Mouse (Mus musculus): ENCODE measurements around the gene Ddc.

The Ddc gene

DNA sequence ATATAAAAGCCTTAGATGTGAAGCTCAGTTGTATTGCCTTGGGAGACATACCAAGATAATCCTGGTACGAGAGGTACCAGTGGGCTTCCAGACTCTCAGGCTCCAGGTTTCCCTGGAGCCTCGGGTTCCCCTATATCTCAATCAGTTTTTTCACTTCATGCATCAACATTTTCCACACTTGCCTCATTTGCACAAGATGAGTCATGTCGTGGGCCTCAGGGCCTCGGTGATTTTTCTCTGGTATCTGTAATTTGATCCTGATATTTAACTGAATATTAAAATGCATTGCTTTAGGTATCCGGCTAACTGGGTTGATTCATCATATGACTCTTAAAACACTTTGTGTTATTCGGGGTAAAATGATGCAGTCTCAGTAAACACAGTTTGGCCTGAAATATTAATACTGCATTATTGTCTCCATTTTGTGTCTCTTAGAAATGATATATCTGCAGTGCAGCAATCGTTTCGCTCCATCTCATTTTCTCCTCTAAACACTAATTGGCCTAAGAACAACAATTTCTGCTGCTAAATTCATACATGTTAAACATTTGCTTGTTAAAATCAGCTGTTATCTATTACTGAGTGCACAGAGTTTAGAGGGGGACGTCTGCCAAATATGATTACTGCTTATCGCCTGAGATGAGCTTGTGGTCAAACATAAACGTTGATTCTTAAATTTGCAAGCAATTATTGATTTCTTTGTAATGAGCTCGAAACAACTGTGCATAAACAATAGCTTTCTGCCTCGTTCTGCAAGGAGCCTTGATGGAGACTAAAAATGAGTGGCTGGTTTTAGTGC lies 48.2 kb downstream of the Ddc start:
- DNase-seq (ENCODE audit: low spot score in 2 of 2) = no peak

DNA sequence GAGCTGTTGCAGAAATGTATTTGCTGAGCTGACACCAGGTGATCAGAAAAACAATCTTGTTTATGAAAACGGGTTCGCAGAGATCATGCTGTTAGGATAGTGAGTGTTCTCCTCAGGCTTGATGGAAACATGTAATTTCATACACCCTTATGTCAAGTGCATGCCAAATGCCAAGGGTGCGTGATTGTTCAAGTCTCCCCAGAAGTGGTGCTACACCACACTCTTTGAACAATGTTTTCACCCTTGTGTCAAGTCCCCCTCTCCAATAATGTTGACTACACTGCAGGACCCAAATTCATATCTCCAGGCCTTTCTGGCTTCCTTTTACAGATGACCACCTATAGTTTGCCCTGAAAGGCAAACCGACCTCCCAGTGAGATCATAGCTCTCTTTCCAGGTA lies 49.5 kb downstream of the Ddc start:
- no peak for DNase-seq (ENCODE audit: low spot score in 2 of 2)

DNA sequence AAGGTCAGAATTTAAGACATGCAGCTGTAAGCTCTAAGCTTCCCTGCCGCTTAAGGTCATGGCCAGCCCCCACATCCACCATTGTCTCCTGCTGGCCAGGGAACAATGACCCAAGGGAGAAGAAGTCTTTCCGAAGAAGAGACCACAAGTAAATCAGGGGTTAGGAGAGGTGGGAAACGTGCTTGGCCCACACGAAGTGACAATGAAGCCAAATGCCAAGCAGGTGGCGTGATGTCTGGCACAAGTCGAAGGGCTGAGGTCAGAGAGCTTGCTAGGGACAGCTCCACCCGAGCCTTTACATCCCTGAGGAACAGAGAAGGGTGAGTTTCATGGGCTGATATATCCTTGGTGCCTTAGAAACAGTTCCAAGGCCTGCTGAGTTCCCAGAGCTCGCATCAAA lies 52.9 kb downstream of the Ddc start:
- no peak for DNase-seq (ENCODE audit: low spot score in 2 of 2)

DNA sequence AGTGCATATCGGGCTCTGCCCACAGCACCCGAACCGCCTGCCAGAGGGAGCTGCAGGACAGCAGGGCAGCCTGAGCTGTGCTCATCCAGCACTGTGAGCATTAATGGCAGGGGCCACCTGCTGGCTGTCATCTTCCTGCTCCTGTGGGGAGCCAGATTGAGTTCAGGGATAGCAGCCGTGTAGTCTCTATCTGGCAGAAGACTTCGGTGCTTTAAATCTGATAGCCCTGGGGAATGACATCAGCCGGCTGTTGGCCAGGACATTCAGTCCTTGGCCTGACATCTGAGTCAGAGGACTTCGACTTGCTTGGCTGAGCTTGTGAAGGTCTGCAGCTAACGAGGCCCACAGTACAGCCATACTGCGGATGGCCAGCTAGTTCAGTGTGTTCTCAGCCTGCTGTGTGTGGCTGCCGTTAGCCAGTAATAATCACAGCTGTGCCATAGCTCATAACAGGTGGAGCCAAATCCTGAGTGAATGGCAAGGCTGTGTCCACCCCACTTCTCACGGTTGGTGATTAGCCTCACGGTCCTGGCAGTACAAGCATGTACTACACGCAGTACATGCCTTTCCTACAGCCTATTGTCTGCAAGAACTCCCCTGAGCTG lies 53.5 kb downstream of the Ddc start:
- peak in 1 of 2 experiments; percentile 19 for DNase-seq (ENCODE audit: low spot score in 2 of 2)

DNA sequence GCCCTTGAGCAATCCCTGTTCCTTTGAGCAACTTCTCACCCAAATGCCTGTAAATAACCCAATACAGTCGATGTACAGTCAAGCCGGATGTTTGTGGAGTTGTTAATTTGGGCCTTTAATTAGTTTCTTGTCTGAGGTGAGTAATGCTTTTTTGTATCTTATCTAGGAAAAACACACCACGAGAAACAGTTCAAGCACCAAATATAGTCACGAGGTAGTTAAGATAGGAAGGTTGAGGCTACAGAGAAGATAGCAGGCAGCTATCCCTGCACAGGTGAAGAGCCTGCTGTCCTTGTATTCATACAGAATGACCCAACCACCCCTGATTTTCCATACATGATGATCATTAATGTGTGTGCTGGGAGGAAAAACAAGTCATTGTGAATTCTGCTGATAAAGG lies 56.4 kb downstream of the Ddc start:
- DNase-seq (ENCODE audit: low spot score in 2 of 2) = no peak

DNA sequence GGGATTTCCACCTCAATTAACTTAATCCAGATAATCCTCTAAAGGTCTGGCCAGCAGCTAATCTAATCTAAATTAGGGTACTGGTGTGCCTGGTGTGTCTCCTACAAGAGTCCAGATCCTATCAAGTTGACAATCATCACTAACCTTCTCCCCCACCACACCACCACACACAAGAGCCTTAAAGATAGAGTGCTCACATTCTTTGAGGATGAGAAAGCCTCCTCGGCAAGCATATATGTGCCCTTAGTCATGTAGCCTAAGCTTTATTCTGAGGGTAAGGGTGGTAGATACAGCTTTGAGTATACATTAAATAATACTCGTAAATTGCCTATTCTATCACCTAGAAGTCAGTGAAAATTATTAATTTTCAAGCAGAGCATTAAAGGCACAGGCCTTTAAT lies 57.2 kb downstream of the Ddc start:
- DNase-seq (ENCODE audit: low spot score in 2 of 2) = no peak

DNA sequence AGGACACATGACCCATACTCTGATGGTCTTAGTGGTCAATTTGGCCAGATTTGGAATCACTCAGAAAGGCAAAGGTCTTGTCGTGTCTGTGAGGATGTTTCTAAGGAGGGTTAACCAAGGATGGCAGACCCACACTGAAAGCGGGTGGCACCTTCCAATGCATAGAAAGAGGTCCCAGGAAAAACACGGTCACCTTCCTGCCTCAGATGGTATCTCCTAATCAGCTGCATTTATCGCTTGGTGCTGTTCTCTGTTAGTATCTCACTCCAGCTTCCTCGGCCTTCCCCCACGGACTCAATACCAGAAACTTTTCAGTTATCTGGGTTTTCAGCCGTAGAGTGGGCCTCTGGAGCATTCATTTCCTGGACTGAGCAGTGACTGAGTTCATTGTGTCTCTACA lies 58.1 kb downstream of the Ddc start:
- no peak for DNase-seq (ENCODE audit: low spot score in 2 of 2)

DNA sequence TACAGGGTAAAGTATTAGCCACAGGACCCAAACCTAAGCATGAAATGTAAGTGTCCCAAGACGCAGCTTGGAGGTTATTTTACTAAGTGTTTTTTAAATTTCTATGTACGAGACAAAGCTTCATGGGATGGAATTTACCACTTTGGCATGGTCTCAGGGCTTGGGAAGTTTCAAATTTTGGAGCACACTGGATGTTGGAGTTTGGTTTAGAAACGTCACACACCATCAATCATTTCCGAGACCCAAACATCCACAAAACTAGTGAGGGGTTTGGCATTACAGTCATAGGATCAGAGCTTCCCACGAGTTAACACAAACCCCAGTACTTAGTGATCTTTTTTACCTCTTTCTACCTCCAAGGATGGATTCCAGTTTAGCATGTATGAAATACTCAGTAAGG lies 60.6 kb downstream of the Ddc start:
- no peak for DNase-seq (ENCODE audit: low spot score in 2 of 2)

DNA sequence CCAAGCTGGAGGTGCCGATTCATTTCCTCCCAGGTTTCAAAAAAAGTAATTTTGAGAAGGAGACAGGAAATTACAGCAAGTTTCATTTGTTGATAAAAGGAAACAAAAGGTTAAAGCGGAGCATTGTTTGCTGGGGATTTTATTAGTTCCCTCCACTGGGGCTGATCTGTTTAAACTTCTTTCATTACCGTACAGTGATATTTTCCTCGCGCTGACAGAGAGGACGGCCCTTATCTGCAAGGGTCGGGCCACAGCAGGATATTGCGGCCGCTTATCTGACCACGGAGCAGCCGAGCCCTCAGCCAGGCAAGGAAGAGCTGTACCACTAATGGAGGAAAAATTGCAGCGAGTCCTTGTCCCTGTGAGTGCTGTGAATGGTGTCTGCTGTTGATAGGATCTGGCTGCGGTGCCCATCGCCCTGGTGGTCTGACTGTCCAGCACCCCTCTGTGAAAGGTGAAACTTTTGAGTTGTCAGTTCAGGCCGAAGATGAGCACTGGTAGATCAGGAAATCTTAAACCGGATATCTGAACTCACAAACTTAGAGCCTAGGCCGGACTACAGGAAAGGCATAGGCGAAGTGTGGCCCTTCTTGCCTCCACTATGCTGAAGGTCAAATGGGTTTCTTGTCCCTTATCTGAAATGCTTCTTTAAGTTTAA lies 61.1 kb downstream of the Ddc start:
- no peak for DNase-seq (ENCODE audit: low spot score in 2 of 2)

DNA sequence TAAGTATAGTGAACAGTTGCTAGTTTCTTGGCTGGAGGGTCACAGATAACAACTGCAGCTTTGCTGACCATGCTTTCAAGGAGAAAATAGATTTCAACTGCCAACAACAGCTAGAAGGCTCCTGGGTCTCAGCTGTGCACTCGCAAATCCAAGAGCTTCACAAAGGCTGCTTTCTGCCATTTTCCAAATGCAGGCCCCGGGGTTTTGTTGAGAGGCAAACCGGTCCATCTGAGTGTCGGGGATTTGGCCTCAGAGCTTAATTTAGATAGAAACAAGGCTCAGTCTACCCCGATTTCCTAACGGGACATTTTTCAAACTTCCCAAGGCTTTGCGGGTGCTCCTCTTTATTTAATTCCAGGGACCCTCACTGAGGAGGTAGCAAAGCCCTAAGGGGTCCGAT lies 61.7 kb downstream of the Ddc start:
- no peak for DNase-seq (ENCODE audit: low spot score in 2 of 2)

DNA sequence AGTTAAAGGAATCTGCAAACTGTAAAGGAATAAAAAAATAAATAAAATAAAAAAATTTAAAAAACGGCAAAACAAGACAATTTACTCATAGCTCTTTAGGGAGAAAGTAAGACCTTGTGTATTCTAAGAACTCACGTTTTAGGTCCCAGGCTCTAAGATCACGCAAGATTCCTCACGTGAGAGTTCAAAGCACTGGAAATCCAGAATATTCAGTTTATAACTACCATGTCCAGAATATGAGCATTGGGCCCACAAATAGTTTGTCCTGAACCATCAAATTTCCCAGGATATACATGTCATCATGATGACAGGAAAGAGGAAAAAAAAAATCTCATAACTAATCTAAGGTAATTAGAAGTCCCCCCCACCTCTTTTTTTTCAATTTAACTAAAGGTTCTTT lies 62.2 kb downstream of the Ddc start:
- no peak for DNase-seq (ENCODE audit: low spot score in 2 of 2)

DNA sequence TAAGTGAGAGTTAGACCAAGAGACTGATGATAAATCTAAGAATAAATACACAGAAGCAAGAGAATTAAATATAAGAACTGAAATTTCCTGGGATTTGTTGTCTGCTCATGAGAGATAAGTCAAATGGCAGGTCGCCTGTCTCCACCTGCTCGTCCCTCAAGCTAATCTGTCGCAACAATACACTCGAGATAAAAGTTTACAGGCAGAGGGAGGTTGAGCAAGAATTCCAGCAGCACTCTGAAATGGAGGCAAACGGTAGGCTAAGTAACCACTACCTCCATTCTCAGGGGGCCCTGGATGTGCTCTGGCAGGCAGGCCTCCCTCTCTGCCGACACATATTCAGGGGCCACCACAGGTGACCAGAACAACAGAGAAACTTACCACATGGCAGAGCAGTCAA lies 62.6 kb downstream of the Ddc start:
- DNase-seq (ENCODE audit: low spot score in 2 of 2) = no peak

DNA sequence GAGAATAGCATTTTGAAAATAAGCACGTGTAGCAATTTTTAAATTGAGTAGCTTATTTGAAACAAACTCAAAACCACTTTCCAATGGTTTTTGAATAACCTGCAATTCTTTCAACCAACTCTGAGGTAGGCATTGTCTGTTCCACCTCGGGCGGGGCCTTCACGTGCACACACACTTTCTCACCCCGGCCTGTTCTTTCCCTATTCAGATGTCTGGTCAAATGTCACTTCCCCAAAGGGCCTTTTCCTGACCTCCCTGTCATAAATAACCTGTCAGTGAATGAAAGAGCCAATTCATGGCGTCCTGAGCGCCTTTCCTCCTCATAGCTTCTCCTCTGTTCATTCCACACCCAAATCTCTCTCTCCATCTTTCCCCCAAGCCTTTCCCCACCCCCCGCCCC lies 64.8 kb downstream of the Ddc start:
- DNase-seq (ENCODE audit: low spot score in 2 of 2) = no peak

DNA sequence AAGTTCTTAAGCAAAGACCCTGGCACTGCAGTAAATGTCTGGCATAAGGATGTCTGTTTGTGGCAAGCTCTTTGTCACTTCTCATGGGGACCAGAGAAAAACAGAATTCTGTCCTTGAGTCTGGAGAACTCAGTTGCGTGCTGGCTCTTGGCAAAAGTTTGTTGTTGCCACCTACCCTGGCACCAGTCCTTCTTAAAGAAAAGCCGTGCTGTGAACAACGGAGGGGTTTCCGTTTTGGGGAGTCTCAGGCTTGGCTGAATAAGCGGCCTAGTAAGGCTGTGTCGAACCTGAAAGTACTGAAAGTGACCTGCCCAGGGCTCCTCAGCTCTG lies 65.2 kb downstream of the Ddc start:
- DNase-seq (ENCODE audit: low spot score in 2 of 2) = no peak

DNA sequence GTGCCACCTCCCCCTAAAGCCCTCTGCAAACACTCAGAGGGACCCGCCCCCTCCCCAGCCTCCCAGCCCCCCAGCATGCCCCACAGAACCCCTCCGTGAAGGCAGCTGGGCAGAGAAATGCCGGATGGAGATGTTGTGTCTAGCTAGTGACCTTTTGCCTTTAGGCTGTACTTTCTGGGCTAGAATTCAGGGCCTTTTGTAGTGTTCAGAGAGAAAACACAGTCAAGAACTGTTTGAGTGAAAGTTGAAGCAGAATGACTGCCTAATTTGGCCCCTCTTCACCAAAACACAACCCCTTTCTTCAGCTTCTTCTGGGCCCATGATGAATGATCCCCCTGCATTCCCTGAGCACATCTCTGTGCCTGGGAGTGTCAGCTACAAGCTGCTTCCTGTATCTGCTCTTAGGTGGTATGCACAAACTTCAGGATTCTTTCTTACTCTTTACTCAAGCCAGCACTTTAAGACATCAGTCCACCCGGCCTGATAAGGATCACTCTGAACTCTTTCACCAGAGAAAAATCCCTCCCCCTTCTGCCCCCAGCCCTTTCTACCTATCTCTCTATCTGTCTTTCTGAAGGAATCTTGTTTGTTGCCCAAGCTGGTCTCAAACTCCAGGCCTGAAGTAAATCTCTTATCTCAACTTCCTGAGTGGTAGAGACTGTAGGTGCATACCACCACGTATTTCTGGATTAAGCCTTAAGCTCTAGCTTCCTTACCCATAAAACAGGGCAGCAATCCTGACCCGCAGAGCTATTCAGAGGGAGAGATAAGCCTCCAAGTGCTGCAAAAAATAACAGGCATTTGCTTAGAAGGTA lies 65.8 kb downstream of the Ddc start:
- no peak for DNase-seq (ENCODE audit: low spot score in 2 of 2)

DNA sequence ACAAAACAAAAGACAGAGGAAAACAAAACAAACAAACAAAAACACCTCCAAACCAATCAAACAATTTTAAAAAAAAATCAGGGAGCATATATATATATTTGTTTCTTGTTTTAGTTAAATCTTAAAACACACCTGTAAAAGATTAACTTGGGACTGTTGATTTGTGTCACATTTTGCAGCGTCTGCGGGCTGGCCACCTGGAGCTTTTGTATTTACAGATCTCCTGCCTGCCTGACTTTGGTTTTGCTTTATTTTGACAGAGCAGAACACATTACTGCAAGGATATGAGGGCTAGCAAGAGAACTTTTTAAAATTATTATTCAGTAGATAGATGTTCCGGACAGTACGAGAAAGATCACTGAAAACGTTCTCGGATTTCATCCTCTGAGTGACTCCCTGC lies 66.4 kb downstream of the Ddc start:
- no peak for DNase-seq (ENCODE audit: low spot score in 2 of 2)

DNA sequence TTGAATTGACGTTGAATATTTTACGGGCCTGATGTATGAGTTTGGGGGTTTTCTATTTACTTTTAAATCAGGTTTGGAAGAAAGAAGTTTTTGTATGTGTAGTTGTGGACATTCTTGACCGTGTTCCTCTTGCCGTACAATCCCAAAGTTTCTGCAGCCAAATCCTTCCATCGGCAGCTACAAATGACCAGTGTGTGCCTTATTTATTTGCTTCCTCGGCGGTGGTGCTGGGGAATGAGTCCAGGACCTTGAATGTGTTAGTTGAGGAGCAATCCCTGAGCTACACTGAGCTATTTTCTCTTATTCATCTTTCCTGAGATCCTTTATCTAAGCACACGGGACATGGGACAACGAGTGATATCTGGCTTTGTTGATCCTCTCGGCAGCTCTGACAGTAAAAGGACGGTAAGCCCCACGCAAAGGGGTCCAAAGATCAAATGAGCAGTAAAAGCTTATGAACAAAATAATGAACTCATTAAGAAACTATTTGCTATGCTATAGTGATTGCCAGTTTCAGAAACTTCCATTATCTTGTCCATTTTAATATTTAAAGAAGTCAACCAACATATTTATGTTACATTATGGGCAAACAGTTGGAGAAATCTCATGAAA lies 67.0 kb downstream of the Ddc start:
- DNase-seq (ENCODE audit: low spot score in 2 of 2) = no peak

DNA sequence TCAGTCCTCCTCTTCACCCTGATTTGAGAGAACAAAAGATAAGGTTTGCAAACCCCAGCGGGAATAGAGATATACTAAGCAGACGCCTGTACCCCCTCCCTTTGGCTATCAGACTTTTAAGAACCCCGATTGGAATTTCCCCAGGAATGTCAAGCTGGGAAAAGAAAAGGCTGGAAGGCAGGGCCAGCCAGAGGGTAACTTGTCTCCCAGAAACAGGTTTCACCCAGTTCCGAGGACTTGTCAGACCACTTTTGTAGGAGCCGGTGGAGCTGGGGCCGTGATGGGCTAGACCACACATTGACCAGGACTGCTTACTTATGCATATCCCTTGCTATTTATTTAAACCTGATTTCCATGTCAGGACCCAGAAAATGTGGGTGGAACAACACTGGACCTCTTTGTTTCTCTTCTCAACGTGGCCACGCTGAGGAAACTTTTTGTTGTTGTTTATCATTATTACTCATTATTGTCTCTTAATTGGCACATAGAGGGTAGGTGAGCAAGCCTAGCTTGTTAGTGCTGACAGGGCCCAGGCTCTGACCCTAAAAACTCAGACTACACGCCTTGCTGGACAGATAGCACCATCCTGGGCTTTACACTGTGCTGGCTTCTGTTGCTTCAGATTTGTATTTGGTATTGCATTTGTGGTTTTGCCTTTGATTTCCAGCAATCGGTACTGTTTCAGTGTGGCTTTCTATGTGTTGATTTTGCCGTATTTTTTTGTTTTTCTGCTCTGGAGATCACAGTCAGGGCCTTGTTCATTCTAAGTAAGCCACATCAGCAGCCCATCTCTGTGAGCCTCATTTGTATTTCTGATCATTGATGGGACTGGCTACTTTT lies 68.6 kb downstream of the Ddc start:
- no peak for DNase-seq (ENCODE audit: low spot score in 2 of 2)

DNA sequence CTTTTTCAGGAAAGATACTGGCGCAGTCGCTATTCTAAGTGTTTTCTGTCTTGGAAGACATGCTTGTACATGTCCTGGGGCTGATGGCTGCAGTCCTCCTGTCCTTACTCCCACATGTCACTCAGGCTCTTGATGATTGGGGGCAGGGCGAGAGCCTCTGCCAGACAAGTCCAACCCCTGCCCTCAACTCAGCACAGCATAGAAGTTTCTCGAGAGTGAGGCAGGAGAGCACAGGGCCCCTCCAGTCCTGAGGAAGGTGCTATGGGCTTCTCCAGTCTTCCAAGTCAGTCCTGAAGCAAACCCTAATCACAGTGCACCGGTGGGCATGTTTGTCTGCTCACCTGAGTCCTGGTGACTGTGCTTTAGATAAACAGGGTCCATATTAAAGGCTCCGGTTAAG lies 69.2 kb downstream of the Ddc start:
- no peak for DNase-seq (ENCODE audit: low spot score in 2 of 2)

DNA sequence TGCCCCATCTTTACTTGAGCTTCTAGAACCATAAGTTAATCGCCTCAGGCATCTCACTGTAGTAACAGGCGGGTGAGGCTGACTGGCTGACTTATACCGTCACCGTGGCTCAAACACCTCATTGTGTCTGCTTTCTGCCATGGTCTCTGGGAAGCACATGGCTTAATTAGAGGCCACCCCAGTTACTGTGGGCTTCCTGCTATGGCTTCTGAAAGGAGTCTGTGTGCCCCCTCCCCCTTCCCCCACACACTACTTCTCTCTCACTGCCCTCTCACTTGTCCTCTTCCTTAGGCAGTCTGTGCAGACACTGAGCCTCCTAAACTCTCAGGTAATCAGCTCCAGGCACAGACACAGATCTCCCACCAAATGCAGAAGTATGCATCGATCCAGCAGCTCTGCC lies 69.7 kb downstream of the Ddc start:
- no peak for DNase-seq (ENCODE audit: low spot score in 2 of 2)

DNA sequence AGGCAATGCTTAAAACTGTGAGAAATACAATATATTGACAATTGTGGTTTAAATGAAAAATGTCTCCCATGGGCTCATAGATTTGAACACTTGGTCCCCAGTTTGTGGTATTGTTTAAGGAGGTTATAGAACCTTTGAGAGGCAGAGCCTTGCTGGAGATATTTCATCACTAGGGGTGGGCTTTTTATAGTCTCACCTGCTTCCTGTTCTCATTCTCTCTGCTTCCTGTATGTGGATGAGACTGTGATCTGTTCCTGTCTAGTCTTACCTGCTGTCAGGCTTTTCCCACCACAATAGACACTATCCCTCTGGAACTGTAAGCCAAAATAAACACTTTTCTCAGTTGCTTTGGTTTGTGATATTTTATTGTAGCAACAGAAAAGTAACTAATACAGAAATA lies 71.5 kb downstream of the Ddc start:
- DNase-seq (ENCODE audit: low spot score in 2 of 2) = no peak
